Mouse (Mus musculus): ENCODE results near the gene Fgfr2.

DNA sequence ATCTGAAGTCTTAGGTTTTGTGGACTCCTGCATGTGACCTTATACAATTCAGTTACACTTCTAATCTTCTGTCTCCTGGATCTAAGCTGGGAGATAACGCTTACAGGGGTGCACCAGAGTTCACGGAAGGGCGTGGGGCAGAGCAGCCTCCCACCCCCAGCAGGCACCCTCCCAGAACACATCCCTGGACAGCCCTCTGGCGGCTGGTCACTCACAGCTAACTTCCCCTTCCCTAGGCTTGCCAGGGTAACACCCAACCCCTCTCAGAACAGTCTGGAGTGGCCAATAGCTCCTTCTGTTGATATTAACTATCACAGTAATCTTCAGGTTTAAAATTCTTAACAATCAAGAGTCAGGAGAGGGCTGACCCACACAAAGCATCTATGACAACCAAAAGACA lies 75.9 kb downstream of the Fgfr2 start:
- no peak for TF ChIP-seq CTCF (IDR thresholded peaks at IDR 0.05; ENCODE audit: borderline replicate concordance, extremely low read depth, insufficient read depth, insufficient read length)
- no peak for TF ChIP-seq POLR2A (IDR thresholded peaks at IDR 0.05; ENCODE audit: borderline replicate concordance, extremely low read depth, insufficient read depth, insufficient read length, poor library complexity, severe bottlenecking)

Measured in brain, embryonic 14.5 days (tissue).